Mouse (Mus musculus) adrenal gland, adult 18-20 months (tissue): ENCODE data around the gene Impdh1. TPM values are rescaled to one million over a fixed set of nuclear protein-coding genes. Genes with fewer than 3 reads are reported as not detected.
"Not testable (repeated sequence)": the region's sequence is repeated elsewhere in the genome, so short reads cannot be mapped to it uniquely, and the experiment has no call there.

Experiments
- DNase-seq, 2 experiments: peaks; one replicate each; pipeline ENCODE4 v3.0.0; 2021 to 2022; ENCODE audit warnings: low spot score in 2 of 2
- total RNA-seq, 2 experiments: library from RNA; stranded (reverse); gene quantifications; 1 replicate in 1 of 2; 2 replicates in 1 of 2; pipeline ENCODE4 v1.2.3; 2021

Gene Impdh1
- total RNA-seq, 2 experiments from 2014 or later = 49.6 to 63.7 TPM

DNA sequence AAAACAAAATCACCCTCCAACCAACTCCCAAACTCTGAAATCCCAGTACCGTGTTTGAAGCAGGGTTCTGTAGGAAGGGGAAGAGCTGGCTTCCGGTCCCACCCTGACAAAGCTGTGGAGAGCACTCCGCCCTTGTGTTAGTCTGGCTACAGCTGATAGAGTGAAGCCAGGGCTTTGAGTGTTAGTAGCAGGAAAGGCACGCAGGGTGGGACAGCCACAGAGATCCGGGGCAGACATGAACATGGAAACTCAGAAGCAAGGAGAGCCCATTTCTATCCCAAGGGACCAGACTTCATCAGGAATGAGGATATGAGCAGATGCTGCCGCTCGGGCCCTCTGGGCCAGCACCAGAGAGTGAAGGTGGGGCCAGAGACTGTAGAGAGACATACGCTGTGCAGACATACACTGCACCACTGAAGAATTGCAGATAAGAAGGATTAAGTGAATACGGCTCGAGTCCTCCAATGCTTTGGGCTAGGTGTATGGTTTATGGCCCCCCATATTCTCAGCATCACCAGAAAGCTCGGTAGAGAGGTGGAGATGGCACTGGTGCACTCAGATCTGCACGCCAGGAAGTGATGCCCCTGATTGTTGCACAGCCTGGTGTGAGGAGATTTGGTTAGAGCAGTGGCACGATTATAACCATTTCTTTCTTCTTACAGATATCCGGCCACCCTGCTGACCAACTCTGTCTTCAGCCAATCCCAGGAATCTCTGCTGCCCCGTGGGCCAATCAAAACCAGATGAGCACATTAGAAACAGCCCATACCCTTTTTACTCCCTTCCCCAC lies 22.0 kb downstream of the Impdh1 start:
- DNase-seq = peak in 1 of 2 experiments; percentile 18

DNA sequence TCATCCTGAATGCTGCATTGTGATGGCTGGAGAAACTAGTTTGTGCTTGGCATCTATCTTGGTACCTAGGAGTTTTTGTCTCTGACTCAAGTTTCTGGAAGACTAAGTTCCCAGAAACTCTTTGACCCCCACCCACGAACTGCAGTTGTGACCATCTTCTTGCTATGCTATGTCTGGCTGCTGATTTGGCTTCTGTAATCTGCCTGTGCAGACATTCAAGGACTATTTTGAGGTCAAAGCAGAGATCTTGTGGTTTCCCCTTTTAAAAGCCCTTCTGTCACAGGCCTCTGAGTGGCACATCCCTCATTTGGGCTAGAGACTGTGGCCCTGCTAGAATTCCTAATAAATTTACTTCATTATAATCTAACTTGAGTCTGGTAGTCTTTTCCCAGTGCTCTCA lies 28.2 kb downstream of the Impdh1 start:
- DNase-seq = no peak

DNA sequence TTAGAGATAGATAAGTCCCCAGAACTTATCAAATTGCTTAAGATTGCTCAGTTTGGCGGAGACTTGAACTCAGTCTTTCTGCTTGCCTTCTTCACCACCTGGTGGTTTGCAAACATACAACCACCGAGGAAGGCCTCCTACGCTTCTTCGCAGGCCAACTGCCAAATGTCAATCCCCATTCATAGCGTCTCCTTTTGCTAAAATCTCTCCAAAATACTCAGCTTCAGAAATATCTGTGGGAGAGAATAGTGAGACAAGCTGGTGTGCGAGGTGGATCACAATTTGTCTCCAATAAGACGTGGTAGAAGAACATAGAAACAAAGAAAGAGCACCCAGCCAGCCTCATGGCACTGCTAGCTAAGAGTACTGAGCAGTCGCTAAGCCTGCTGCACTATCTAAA lies 36.3 kb downstream of the Impdh1 start:
- no peak for DNase-seq

DNA sequence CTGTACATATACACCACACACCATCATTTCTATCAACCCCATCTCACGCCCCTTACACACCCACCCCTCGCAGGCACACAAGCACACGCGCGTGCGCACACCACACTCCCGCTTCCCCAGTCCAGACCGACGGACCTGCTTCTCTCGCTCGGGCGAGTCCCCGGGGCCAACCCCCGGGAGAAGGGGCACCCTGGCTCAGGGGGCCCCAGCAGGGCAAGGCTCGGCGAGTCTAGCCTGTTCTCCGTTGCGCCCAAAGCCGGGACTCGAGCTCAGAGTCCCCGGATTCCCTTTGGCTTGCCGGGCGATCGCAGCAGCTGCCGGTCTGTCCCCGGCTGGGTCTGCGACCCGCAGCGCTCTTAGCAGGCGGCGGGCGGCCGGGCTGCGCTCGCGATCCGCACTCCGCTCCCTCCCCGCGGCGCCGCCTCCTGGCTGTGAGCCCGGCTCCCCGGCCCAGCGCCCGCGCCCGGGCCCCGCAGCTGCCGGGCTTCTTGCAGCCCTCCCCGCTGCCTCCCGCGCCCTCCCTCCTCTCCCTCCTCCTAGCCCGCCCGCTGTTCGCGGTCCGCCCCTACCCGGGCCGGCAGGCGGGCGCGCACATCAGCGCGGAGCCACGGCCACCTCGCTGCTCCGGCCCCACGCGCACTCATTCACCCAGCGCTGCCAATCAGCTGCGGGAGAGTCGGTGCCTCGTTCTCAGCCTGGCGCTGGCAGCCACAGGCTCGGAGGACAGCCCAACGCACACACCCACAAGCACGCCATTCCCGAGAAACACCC lies 37.1 kb downstream of the Impdh1 start, which contains the start of gene Prrt4:
Gene Prrt4 (minus strand): TSS at position 697 of the 771 bp plus-strand sequence.
- DNase-seq = peak; percentile 52 to 67

DNA sequence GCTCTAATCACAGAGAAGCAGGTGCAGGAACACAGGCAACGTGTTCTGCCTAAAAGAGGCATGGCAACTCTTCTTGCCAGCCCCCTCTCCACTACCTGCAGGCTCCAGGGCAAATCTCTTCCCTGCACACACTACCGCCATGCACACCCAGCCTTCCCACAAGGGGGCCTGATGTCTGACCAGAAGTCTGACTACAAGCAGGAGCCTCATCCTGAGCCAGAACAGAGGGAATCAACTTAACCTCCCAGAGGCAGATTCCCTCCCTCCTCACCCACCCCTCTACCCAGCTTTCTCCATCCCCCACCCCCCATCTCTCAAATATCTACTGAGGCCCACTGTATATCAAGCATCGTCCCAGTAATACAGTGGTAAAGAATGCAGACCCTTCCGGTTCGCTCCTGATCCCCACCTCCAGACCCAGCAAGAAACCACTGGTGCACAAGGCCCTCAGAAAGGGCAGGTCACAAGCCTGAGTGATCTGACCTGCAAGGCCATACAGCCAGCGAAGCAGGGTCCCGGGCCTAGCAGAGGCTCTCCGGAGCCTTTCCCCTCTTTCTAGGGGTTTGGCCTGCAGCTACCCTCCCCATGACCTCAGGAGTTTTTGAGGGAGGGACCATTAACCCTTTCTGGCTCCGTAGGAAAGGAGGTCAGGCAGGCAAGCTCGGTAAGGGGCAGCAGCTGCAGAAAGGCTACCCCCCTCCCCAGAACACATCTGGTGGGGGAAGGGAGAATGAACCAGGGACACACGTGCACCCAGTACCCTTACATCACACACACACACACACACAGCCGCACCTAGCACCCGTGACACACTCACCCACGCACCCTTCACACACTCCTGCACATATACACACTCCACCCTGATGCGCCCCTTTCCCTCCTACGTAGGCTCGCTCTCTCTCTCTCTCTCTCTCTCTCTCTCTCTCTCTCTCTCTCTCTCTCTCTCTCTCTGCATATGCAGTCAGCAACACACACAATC lies 38.0 kb downstream of the Impdh1 start:
- DNase-seq = no peak

DNA sequence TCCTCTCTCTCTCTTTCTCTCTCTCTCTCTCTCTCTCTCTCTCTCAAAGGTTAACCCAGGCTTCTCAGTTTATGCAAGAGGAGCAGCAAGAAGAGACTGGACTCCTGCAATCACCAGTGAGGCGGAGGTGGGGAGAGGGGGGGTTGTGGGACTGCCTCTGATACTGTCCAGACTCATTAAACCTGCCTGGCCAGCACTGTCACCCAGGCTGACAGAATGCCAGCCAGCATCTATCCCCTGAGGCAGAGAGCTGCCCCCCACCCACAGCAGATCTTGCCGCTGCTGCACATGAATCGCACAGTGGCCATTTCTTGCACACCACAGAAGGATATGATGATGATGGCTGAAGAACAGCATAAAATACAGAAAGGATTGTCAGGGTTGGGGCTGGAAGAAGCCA lies 41.1 kb downstream of the Impdh1 start:
- DNase-seq = no peak

DNA sequence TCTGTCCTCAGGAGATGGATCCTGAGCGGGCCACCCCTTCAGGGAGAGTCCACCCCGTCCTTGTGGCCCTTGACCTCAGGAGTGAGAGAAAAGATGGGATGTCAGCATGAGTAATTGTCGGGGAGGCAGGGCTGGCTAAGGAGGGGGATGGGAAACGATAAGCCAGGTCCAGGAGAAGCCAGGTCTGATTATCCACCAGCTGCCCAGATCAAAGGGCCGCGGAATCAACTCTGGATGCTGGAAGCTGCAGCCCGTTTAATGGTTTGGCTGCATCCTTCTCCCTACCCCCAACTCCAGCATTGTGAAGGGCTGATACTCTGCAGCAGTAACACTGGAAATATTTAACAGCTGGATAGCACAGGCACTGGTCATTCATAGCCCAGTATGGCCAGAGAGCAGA lies 41.8 kb downstream of the Impdh1 start:
- no peak for DNase-seq

DNA sequence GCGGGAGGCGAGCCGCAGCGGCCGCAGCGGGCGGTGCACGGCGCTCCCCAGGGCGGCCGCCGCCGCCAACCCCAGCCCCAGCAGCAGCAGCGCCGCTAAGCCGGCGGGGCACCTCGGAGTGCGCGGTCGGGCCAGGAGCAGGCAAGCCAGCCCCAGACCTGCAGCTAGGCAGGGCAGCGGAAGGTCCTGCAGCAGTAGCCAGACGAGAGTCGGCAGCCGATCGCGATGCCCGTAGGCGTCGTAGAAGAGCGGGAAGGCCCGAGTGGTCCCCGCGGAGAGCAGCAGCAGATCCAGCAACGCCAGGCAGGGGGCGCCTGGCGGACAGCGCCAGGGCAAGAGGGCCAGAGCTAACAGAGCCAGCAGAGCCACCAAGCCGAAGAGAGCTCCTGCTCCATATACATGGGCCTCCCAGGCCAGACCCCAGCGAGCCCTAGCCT lies 45.2 kb downstream of the Impdh1 start:
- peak; percentile 69 to 77 for DNase-seq

DNA sequence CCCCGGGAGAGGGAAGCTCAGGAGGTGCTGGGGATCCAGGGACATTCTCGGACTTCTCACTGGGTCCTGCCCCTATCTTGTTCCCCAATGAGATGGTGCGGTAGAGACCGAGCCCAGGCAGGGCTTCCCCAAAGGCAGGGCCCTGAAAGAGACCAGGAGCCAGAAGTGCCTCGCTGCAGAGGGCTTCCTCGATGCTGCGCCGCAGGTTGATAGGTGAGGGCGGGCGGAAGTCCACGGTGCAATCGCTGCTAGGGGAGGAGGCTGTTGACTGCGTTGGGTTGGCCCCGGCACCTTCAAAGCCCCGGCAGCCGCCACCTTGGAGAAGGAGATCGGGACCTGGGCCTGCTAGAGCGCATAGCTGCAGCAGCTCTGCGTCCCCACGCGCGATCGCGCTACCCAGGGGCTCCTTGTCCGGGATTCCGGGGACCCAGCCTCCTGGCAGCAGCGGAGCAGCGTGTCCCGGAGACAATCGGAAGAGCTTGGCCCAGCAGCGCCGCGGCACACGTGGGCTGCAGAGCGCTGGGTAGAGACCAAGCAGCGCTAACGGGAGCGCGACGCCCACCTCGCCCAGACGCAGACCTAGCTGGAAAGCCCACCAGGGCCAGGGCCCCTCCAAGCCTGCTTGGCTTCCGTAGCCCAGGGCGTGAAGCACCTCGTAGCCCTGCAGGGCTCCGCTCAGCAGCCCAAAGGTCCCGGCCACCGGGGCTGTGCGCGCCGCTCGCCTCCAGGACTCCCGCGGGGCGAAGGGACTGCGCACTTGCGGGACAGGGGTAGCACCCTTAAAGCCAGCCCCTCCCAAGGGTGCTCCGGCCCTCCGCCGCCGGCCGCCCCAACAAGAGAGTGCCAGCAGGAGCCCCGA lies 45.9 kb downstream of the Impdh1 start:
- peak in 1 of 2 experiments; percentile 32 for DNase-seq

DNA sequence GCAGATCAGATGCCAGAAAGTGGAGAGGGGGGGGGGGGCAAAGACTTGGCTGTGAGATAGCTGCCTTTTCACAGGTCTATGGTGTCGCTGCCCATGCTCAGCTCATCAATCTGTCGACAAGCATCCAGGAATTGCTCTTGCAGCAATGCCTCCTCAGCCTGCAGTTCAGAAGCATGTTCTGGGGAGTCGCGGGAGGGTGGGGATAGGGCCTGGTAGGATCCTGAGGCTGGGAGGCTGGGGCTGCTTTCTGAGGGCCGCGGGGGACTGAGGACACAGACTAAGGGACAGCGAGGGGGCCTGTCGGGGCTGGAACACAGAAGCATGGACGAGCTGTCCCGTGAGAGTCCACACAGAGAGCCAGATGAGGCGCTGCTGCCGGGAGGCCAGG lies 46.5 kb downstream of the Impdh1 start:
- DNase-seq = no peak

DNA sequence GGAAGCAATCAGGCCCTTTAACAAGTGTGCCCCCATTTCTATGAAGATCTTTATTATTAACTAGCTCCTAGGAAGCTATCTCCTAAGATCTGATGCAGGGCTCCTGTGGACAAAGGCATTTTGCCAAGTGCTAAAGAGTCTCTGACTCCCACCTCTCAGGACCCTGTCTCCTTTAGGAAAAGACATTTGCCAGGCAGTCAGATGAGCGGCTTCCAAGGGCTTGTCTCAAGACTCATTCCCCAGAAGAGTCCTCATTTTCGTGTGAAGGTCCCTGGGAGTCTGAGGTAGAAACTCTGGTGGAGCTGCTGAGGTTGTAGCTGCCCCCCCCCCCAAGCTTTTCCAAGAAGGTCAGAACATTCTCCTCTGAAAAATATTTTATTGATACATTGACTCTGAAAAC lies 47.3 kb downstream of the Impdh1 start:
- no peak for DNase-seq

DNA sequence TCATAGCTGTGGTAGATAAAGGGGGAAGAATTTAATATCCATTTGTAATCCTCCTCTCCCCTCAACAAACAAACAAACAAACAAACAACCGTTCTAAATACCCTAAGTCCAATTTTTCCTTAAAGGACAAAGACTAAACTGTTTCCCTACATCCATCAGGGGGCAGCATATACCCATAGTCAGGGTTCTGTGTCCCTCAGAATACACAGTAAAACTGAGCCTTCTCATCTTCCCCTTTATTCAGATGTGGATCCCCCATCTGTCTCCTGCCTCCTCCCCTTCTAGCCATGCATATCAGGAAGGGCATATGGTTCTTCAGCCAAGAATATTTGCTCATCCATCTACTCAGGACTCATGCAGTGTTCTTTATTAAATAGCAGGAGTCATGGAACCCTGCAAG lies 50.0 kb downstream of the Impdh1 start:
- DNase-seq = no peak

DNA sequence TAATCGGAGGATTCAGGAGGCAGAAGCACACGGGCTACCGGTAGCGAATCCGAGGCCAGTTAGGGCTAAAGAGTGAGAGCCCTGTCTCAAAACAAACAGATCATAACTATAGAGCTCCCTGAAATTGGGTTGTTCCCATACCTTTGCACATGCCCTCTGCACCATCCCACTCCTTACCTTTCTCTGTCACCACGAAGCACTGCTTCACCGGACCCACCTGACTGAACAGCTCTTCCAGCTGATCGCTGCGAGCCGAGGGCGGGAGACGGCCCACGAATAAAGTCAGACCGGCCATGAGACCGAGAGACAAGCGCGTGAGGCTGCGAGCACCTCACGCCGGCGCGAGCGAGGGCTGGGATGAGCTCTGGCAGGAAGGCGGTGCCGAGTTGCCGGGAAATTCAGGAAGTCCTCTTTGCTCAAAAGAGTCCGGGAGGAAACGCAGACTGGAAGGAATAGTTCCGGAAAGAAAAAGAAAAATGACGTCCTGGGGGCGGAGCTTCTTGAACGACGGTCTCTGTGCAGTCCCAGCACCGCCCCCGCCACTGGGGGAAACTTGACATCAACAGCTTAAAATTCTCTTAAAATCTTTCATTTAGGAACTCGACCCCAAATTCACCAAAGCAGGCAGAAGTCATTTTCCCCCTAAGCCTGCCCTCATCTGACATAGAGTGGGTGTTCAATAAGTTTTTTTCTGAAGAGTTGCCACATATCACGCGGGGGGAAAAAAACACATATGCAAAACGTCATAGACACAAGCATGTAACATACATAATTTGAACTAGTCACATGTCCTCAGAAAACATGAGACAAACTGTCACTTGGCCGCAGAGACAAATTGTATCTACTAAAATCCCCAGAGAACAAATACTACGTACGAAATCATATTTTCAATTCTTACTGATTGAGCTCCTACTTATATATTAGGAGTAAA lies 51.6 kb downstream of the Impdh1 start, which contains the start of gene Rbm28:
Gene Rbm28 (minus strand): TSS at position 693 of the 931 bp plus-strand sequence.
- peak; percentile 72 to 76 for DNase-seq

DNA sequence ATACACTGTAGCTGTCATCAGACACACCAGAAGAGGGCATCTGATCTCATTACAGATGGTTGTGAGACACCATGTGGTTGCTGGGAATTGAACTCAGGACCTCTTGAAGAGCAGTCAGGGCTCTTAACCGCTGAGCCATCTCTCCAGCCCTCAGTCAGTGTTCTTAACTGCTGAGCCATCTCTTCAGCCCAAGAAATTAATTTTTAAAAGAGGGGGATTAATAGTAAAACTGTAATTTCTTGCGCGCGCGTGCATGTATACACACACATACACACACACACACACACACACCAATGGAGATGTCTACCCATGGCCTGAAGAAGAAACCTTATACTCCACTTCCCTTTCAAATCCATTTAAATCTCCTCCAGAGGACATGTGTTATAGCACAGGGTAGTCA lies 54.9 kb downstream of the Impdh1 start:
- not testable (repeated sequence) for DNase-seq

DNA sequence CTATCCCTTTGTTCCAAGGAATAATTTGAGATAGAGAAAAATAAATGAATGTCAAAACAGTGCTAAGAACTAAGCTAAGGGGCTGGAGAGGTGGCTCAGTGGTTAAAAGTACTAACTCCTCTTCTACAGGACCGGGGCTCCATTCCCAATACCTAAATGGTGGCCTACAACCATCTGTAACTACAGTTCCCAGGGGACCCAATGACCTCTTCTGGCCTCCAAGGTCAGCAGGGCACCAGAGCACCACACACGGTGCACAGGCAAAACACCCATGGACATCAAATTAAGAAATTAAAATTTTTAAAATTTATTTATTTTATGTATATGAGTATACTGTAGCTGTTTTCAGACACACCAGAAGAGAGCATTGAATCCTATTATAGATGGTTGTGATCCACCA lies 55.4 kb downstream of the Impdh1 start:
- DNase-seq = no peak

DNA sequence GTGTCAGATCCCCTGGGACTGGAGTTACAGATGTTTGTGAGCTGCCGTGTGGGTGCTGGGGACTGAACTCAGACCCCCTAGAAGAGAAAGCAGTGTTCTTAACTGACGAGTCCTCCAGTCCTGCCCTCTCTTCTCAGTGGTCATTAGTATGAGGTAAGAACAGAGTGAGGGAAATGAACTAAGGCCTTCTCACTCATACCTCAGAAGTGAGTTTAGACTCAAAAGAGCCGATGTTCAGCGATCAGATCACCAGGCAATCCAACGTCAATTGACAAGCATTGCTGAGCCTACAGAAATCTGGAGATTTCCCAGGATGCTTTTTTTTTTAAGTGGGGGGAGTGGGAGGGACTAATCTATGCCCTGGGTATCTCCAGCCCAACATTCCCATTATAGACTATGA lies 59.8 kb downstream of the Impdh1 start:
- DNase-seq = no peak
